Mouse (Mus musculus) heart, postnatal 14 days (tissue): Measurements from ENCODE around the gene Atp5b. TPM values are rescaled to one million over a fixed set of nuclear protein-coding genes. Genes with fewer than 3 reads are reported as not detected.

Source experiments
- DNase-seq, 2 experiments: peaks; one replicate each; pipeline ENCODE4 v3.0.0; 2021 to 2022
- intact Hi-C: fragments of 180-260 bp; cut with DNase I; formaldehyde crosslinking; loops from one replicate; pipeline ENCODE4 v1.15.1; 2025
- total RNA-seq, 2 experiments: library from RNA; stranded (reverse); gene quantifications; 2 replicates each; pipeline ENCODE4 v1.2.3; 2021

The Atp5b gene
- total RNA-seq, 2 experiments from 2014 or later = 8,344 to 8,412 TPM

GRCm38 (mm10) chr10:128093496-128094294, 10.6 kb downstream of the Atp5b start:
- intact Hi-C loops = no loop called here

DNA sequence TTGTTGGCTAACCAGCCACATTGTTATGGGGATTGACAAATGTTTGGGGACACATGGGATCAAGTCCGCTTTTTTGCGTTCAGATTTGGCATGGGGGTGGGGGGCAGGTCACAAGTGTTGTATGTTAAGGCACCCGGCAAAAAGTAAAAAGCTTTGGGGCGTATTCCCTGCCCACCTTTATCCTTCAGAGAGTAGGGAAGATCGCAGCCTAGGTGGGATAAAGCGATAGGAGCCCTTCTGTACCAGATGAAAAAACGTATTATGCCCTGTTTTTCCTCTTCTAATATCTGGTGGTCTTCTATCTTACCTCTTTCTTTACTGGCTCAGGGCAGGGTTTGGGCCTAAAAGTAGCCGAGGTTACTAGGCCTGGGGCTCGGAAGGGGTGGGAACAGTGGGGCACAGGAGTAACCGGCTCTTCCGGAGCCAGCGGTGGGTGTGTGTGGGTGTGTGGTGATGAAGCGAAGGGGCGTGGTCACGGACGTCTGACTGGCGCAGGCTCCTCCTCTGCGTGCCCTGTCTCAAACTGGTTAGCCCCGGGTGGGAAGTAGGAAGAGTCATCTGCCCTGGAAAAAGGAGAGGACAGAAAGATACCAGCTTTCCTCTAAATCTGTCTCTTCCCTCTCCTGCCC, 11.4 kb downstream of the Atp5b start:
- peak; percentile 81 to 82 for DNase-seq
- intact Hi-C loops = no loop called here

More at GRCm38 (mm10) chr10:128093496-128094294, 10.6 kb downstream of the Atp5b start:
- DNase-seq = peak in 1 of 2 experiments; percentile 37

DNA sequence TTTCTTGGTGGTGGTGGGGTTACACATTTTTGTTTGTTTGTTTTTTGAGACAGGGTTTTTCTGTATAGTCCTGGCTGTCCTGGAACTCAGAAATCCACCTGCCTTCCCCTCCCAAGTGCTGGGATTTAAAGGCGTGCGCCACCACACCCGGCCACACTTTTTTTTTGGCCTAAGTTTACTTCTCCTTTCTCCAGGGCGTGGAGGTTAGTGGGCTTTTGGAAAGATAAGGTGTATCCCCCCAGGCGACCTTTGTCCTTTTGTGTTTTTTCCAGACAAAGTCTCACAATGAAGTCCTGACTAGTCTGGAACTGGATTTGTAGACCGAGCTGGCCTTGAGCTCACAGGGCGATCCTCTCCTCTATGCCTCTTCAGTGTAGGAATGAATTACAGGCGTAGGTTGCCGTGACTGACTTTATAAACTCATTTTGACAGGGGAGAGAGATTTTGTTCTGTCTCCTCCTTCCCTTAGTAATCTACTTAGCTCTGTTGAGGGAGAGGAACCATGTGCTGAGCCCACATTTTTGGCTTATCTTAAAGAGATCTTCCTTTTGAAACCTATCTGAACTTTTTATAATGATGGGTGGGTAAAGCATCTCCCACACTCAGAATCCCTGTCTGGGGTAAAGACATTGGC, 12.0 kb downstream of the Atp5b start:
- no peak for DNase-seq
- intact Hi-C loops = loop anchor here (5.0 kb wide), 2 partner anchors 47 to 207 kb away; partner anchors contain the start of gene Pan2

DNA sequence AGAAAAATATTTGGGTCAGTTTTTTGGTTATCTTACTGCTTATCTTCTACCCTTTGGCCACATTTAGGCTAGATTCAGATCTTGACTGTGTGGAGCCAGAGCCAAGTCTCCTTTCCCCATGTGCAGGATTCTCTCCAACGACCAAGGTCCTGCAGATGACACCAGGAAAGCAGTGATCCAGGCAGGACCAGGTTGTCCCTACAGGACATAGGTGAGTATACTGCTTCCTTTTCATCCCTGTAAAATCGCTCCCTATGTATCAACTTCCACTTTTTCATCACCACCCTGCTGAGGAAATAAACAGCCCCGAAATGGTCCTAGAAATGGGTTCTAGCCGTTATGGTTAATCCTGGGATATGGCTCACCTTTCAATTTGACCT, 13.2 kb downstream of the Atp5b start:
- no peak for DNase-seq
- intact Hi-C loops = loop anchor here (5.0 kb wide), 2 partner anchors 46 to 206 kb away; partner anchors contain the start of gene Pan2

GRCm38 (mm10) chr10:128096693-128097586, 13.9 kb downstream of the Atp5b start:
- intact Hi-C loops = loop anchor here (5.0 kb wide), 2 partner anchors 45 to 205 kb away; partner anchors contain the start of gene Pan2
- DNase-seq = peak; percentile 88 to 90

DNA sequence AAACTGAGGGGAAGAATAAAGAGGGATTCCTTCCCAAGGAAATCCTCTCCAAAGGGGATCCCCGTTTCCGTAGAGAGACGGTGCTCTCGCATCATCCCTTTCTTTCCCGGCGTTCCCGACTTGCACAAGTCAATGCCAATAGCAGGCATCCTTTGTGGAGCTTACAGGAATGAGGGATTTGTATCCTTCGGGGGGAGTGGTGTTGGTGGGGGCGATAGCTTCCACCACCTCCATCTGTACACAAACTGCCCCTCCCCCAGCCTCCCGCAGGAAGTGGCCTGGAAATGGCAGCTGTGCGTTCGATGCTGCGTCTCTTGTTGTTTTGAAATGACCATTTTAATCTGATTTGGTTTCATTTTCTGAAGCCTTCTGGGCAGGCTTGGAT, 14.5 kb downstream of the Atp5b start:
- intact Hi-C loops = loop anchor here (5.0 kb wide), 2 partner anchors 45 to 205 kb away; partner anchors contain the start of gene Pan2
- DNase-seq = peak; percentile 68 to 72

GRCm38 (mm10) chr10:128110103-128110761, 27.2 kb downstream of the Atp5b start:
- intact Hi-C loops = no loop called here
- DNase-seq = no peak

DNA sequence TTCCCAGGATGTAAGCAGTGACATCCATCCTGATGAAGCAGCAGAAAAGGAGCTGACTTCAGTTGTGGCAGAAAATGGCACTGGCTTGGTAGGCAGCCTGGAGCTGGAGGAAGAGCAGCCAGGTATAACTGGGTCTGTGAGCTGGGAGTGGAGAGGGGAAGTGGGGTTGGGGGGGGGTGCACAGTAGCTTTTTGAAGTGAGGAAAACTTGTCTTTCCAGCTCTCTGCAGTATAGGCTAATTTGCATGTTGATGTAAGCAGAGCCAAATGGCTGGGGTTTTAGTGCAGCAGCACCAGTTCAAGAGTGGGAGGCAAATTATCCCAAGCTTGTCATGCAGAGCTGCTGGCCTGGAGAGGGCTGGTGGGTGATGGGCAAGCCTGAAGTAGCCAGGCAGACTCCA, 28.2 kb downstream of the Atp5b start:
- DNase-seq = no peak
- intact Hi-C loops = no loop called here

GRCm38 (mm10) chr10:128123833-128124232, 40.8 kb downstream of the Atp5b start:
- intact Hi-C loops = no loop called here
- no peak for DNase-seq

DNA sequence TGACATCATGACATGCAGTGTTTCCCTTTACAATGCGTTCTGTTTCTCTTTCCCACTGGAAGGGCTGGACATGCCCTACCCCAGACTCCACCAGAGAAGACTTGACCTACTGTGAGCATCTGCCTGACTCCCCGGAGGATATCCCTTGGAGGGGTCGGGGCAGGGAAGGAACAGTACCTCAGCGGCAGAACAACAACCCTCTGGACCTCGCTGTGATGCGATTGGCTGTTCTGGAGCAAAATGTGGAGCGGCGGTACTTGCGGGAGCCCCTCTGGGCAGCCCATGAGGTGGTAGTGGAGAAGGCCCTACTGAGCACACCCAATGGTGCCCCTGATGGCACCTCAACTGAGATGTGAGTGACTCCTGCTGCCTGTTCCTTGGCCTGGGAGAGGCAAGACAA, 41.8 kb downstream of the Atp5b start:
- intact Hi-C loops = no loop called here
- DNase-seq = no peak

GRCm38 (mm10) chr10:128125951-128126350, 42.9 kb downstream of the Atp5b start:
- DNase-seq = no peak
- intact Hi-C loops = no loop called here

DNA sequence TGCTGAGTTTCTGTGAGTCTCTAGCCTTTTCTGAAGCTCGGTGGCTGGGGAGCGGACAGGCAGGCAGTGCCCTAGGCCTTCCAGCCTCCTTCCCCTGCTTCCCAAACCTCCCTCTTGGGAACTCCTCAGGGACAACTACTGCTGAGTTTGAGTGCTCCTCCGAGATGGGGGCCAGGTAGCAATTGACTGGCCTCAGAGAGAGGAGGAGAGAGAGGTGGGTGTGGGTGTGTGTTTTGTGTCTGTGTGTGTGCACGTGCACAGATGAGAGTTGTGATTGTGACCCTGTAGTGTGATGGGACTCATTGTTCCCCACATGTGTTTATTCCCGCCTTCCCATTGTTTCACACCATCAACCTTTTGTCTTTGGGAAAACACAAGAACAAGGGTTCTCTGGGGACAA, 44.4 kb downstream of the Atp5b start:
- intact Hi-C loops = no loop called here

GRCm38 (mm10) chr10:128128143-128128542, 45.1 kb downstream of the Atp5b start:
- DNase-seq = no peak
- intact Hi-C loops = no loop called here

More for the DNA sequence above, 44.4 kb downstream of the Atp5b start:
- DNase-seq = no peak

GRCm38 (mm10) chr10:128131297-128131696, 48.2 kb downstream of the Atp5b start:
- DNase-seq = no peak
- intact Hi-C loops = no loop called here

GRCm38 (mm10) chr10:128131812-128132211, 48.7 kb downstream of the Atp5b start:
- DNase-seq = no peak
- intact Hi-C loops = no loop called here

DNA sequence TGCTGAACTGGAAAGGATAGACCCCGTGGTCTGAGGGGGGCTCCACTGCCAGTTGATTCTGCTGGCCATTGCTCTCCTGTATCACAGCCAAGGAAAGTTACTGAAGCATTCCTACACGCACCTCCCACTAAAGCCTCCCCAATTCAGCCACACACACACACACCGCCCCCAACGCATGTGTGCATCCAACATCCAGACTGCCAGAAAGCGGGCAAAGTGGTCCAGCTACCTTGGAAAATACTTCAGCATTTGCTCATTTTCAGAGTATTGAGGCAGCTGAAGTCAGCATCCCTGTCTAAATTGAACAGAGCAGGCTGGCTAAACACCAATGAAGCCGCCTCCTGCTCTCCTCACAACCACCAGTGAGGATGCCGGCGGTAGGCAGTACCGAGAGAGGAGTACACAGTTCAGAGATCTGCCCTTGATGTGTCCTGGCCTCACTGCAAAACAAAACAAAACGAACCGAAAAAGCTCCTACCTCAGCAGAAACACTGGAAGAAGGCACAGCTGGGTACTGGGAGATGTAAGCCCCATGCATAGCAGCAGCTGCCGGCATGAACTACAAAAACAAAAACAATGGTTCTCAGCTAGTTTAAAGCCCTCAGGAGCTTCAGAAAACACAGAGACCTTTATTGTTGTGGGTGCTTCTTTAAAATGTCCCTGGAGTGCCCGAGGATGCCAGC, 50.7 kb downstream of the Atp5b start:
- intact Hi-C loops = no loop called here
- no peak for DNase-seq

DNA sequence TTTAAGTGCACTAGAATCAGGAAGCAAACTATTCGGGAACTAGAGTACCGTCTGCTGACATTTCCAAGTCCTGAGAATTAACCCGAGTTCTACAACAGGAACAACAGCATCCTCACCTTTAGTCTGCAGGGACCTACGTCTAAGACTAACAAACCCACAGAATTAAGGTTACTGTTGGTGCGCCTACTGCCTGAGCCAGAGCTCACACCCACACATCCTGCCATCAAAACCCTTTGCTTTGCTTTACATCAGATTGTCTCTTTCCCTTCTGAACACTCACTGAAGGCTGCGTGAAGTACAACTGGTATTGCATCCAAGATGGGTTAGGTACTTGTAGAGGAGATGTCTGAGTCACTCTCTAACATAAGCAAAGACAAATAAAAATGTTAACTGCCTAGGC, 52.3 kb downstream of the Atp5b start:
- DNase-seq = no peak
- intact Hi-C loops = no loop called here
